Mouse (Mus musculus) left cerebral cortex, postnatal 36 days (tissue): ENCODE results near the gene St6galnac3. TPM values are rescaled to one million over a fixed set of nuclear protein-coding genes. Genes with fewer than 3 reads are reported as not detected.

ENCODE experiments used
- DNase-seq, 2 experiments: peaks; one replicate each; pipeline ENCODE4 v3.0.0; 2021 to 2022; ENCODE audit warnings: low spot score in 2 of 2, mixed read lengths in 1 of 2
- intact Hi-C: fragments of 180-260 bp; cut with DNase I; formaldehyde crosslinking; loops from one replicate; pipeline ENCODE4 v1.15.1; 2025
- total RNA-seq, 2 experiments: library from RNA; stranded (reverse); gene quantifications; 2 replicates each; pipeline ENCODE4 v1.2.3; 2021

The St6galnac3 gene
- total RNA-seq, 2 experiments from 2014 or later, result 16.9 to 20.2 TPM

DNA sequence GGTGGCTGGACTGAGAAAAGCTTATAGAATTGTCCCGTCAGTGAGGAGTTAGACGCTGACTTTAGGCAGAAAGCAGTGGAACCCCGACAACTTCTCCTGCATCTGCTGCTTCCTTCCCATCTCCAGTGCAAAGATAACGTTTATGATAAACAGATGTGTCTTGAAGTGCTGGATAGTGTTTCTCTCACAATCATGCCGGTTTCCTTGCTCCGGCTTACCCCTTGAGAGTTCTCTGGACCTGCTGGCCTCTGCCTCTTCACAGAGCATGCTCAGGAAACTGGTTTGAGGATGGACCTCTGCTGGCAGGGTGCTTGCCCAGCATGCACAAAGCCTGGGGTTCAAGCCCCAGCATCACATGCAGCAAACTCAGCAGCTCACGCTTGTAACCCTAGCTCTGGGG, 23.8 kb downstream of the St6galnac3 start:
- no peak for DNase-seq
- intact Hi-C loops, result no loop called here

DNA sequence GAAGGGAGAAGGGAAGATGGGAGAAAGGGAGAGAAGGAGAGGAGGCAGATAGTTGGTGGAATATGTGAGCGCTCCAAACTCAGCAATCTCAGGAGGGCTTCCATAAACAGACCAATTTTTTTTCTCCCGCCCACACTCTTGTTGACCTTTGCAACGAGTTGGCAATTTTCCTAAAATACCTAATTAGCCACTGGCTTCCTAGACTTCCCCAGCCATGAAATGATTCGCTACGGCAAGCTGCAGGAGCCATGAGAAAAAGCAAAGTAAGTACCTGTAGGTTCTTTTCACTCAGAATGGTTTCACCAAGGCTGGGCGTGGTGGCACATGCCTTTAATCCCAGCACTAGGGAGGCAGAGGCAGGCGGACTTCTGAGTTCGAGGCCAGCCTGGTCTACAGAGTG, 25.9 kb downstream of the St6galnac3 start:
- DNase-seq, result no peak
- intact Hi-C loops, result no loop called here

DNA sequence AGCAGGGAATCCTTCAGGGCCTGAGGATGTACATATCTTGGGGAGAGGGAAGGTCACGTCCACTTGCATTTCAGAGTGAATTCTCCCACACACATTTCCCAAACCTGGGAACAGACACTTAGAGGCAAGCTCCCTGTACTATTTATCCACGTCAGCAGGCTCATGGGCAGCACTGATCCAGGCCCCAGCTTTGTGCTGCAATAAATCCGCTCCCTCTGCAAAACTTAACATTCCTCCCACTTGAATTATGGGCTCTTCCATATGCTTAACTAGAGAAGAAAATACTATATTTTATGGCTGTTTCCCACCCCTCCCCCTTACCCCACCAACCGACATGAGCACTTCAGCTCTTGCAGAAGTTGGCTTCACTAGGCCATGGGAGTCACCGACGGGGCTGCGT, 32.0 kb downstream of the St6galnac3 start:
- intact Hi-C loops, result no loop called here
- no peak for DNase-seq

DNA sequence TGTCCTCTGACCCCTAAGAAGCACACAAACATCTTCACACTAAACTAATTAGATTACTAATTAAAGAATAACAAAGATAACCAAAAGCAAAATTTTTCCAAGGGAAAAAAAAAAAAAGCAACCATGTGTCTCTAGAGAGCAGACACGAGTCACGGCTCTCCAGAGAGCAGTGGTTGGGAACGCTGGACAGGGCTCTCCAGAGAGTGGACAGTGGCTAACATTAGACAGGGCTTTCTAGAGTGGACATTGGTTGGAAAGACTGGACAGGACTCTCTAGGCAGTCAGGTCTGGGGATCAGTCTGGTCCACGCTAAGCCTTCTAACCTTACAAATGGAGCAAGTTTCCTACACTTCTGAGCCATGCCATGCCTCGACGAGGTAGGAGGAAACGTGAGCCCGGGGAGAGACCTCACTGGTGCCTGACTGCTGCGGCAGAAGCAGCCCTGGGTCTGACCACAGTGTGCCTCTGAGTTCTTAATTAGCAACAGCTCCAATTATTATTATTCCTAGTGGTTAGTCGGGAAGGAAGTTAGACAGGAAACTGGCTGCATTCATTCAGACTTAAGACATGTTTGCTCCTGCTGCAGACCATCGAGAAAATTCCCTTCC, 32.7 kb downstream of the St6galnac3 start:
- intact Hi-C loops, result no loop called here
- no peak for DNase-seq

DNA sequence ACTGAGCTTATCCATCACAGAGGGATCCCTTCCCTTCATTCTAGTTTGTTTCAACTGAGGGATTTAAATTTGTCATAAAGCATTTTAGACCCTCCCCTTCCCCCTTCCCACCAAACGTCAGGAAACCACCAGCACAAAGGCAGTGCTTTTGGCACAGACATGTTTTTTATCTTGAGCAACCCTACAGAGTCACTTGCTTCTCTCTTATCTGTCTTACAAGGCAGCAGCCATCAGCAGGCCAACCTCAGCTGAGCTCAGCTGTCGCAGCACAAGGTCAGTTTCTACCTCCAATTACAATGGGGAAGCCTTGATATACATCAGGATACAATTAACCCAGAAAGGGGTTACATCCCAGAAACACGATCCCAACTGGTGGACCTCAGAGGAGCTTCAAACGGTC, 33.4 kb downstream of the St6galnac3 start:
- intact Hi-C loops, result no loop called here

DNA sequence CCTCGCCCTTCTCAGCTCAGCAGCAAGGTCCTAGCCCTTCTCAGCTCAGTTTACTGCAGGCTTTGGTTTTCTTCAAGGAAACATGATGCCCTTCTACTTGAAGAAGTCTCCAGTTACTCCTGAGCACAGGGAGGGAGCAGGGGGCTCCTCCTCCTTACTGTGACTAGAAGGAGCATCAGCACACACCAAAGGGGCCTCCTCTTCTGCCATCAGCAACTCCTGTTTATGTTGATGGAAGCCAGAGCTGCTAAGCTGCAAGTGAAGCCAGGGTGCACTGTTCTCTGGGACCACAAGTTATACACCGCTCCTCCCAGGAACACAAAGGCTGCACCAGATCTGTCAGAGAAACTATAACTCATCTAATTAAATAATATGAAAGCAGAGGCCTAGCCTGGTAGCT, 34.4 kb downstream of the St6galnac3 start:
- no peak for DNase-seq
- intact Hi-C loops, result no loop called here

More for the DNA sequence above, 33.4 kb downstream of the St6galnac3 start:
- no peak for DNase-seq

DNA sequence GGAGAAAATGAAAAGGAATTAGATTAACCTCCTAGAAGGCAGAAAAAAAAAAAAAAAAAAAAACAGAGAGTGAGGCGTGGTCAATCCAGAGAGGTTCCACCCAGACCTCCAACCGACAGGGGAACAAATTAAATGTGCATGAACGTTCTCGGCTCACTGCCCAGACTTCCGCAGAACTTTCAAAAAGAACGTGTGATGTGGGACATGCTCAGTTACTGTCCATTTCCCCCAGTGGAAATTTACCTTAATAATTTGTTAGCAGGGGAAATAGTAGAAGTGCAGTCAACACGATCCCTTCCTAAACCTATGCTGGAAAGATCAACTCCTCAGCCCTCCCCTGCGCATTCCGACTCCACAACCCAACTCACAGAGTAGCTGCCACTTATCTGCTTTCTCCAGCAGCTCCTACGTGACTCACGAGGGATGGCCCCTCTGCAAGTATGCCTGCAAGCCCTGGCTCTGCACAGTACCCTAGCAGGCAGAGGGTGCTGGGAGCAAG, 35.1 kb downstream of the St6galnac3 start:
- intact Hi-C loops, result no loop called here
- DNase-seq, result no peak

DNA sequence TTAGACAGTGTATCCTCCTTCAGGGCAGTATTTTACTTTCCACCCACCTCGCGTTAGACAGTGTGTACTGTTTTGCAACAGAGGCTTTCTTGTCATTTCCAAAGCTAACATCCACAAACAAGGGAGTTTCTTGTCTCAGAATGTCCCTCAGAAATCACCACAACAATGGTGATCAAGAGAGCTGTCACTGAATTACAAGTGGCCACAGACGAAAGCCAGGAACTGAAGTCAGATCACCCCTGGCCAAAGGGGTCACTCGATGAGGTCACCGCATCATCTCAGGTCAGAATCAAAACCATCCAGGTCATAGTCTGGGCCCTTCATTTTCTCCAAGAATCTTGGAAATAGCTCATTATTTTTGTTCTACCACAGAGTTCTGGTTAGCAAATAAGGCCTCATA, 37.1 kb downstream of the St6galnac3 start:
- intact Hi-C loops, result no loop called here
- no peak for DNase-seq

DNA sequence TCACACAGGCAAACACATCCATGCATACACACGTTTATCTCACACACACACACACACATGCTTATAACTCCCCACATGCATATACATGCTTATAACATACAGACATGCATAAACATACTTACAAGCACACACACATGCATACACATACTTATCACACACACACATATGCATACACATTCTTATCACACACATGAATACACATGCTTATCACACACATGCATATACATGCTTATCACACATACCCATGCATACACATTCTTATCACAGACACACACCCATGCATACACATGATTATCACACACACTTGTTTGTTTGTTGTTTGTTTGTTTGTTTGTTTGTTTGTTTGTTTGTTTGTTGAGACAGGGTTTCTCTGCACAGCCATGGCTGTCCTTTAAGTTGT, 40.1 kb downstream of the St6galnac3 start:
- DNase-seq, result no peak
- intact Hi-C loops, result no loop called here

DNA sequence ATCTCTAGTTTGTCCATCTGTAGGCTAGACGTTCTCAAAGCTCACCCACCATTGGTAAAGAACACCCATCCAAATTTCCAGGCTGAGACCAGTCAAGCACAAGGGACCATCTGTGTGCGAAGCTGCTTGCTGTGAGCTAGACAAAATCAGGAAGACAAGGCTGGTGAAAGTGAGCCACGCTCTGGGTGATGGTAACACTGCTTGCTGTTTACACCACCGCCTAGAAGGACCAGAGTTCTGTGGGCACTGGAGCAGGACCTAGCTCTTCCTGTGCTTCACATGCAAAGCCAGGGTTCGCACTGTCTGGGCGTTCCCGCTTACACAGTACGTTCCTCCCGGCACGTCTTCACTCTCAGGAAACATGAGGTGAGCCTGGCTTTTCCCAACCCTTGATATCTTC, 42.7 kb downstream of the St6galnac3 start:
- intact Hi-C loops, result no loop called here
- DNase-seq, result no peak

DNA sequence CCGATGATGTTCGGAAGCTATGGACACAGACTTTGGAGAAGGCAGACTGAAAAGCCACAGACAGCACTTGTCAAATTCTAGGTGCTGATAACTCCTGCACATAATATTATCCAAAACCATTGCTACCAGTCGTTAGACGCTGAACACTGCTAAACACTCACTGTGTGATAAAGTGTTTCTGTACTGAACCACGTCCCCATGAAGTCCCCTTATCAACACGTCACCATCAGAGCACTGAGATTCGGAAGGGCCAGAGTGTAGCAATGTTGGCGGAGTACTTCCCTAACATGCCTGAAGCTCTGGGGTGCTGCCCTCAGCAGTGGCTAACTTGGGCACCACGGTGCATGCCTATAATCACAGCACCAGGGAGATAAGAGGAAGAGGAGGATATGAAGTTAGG, 43.3 kb downstream of the St6galnac3 start:
- intact Hi-C loops, result no loop called here
- no peak for DNase-seq

DNA sequence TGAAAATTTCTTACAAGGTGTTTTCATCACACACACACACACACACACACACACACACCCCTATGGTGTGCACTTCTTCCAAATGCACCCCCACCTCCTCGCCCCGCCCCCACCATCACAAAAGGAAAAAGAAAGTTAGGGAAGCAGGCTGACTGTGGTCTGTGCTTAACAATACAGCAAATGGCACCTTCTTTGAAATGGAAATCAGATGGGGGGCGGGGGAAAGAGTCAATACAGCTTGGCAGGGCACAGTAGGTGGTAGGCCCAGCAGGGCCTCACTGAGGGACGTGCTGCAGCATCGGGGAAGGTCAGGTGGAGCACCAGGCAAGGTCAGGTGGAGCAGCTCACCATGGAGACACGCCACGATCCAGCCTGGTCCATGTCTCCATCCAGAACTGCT, 49.1 kb downstream of the St6galnac3 start:
- intact Hi-C loops, result no loop called here
- DNase-seq, result no peak

DNA sequence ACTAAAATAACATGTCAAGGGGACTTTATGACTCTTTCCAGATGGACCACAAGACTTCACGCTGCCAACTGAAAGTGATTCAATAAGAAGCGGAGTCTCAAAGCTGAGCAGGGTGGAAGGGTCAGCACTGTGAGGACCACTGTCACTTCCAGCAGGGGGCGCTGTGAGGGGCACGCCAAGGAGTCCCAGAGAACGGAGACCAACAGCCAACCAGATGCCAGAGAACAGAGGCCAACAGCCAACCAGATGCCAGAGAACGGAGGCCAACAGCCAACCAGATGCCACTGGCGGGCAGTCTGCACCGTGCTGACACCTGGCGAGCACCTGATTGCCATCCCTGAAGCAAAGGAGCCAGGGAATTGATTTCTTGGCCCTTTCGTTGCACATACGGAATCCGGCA, 49.9 kb downstream of the St6galnac3 start:
- intact Hi-C loops, result no loop called here
- DNase-seq, result no peak

DNA sequence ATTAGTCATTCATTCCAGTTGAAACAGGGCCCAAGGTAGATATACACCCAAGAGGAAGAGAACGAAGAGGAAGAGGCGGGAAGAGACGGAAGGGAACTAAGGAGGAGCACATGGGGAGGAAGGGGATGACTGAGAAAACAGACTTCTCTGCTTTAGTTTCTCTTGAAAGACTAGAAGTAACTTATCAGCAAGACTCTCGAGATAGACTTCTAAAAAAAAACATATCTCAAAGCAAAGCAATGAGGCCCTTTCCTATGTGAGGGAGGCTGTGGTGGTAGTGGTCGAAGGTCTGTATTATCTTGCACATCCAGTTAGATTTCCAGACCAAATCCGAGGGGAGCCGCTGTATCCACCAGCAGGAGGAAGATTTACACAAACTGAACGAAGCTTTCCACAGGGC, 50.6 kb downstream of the St6galnac3 start:
- DNase-seq, result no peak
- intact Hi-C loops, result no loop called here

DNA sequence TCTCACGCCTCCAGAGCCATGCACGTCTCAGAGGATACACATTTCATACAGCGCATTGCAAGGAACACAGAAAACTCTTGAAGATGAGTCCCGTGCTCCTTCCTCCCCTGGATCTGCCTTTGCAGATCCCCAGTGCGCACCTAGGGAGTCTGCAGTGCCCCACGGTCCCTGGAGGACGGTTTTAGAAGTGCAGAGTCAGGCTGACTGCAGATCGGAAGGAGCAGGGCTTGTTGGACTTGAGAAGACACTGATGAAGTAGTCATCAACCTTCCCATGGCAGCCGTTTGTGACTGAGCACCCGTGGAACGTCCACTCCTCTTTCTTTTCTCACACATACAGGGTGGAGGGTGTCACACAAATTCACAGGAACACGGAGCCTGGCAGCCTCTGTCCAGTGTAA, 51.5 kb downstream of the St6galnac3 start:
- intact Hi-C loops, result no loop called here
- no peak for DNase-seq

DNA sequence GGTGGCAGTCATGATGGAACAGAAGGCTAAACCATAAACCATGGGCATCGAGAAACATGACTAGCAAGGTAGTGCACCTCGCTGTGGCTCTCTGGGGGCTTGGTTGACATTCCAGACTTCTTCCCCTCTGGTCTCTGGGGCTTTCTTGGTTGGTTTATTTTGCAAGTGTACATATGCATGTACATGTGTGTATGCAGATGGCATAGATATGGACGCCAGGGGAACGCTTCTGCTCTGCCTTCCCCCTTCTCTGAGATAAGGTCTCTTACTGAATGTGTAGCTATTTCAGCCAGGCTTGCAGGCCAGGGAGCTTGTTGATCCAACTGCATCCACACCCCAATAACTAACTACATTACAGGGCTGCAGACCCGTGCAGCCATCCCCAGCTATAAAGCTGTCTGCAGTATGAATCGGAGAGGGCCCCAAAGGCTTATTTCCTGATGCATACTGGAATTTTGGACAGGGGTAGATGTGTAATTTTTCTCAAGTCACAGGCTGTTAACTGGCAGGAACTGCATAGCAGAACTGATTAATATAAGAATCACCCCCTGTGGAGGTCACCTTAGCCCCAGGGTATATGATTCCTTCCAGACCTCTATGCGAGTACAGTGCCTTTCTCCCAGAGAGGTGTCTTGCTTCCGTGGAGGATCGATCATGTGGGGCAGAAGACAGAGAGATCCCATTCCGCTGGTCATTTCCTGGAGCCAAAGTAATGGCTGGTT, 53.9 kb downstream of the St6galnac3 start:
- intact Hi-C loops, result no loop called here

DNA sequence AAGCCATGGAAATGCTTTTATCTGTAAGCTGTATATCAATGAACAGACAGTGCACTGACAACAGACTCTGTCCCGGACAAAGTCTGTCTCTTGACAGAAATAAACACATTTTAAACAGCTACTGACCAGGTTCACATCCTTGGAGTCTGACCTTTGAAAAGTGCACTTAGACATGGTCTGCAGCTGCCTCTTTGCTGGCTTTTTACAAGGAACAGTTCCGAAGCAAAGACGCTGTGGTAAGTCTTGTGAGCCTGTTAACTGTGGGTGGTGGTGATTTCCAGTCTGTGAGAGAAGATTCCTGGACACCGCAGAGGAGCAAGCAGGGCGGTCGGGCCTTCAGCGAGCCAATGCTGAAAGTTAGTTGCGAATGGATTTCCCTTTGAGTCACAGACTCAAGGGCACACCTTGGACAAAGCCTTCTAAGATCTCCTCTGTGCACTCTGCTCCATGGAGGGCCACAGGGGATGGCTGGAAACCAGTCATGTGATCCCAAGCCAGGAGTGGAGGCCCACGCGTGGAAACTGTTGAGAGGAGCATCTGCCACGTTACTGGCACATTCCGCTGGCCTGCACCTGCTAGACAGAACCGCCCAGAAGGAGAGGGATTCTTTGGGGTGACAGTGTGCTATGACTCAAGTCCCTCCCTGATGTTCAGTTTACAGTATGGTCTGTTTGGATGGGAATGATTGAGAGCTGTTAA, 55.1 kb downstream of the St6galnac3 start:
- no peak for DNase-seq
- intact Hi-C loops, result no loop called here

More for the DNA sequence above, 53.9 kb downstream of the St6galnac3 start:
- no peak for DNase-seq

DNA sequence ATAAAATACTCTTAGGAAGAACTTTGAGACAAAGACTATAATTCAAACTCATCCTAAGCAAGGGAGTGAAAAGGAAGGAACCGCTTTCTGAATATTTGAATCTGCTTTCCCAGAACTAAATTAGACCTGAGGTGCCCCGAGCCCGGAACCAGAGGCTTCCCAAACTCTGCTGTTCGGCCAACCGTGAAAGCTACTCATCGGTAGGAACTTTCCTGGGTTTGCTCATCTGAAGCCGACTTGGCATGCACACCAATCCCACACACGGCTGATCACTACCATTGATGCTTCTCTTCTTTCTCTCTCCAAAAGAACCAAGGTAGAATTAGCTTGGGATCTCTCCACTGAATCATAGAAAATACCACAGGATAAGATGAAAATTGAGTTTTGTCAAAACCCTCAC, 55.6 kb downstream of the St6galnac3 start:
- intact Hi-C loops, result no loop called here
- DNase-seq, result no peak

DNA sequence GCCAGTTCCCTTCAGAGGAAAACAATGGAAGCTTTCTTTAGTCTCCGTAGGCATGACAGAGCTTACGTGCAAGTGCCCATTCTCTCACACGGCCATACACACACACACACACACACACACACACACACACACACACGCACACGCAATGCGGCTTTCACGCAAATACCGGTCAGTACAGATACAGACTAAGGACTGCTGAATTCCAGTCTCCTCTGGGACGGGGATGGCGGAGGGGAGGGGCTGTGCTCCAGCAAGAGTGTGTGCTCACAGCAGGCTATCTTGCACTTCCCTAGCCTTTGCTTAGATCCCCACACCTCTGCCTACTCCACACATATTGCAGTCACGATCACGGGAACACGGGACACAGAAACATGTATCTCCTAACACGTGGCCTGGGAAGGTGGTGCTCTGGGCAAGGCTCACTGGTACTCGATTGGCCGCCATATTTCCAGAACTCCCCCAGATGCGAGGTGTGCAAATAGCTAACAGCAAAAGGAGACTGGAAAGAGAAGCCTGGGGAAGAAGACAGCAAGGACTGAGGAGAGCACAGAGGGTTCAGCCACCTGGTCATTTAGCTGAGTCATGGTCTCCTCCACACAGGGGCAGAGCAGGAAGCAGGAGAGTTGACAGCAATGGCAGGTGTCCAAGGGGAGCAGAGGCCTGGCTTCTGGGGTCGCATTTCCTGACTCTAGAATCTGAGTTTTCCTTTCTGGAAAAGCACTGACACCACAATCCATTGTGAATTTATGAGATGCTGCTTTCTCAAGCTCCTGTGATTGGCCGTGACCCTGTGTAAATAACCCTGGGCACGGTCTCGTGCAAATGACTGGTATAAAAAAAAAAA, 56.3 kb downstream of the St6galnac3 start:
- intact Hi-C loops, result no loop called here
- DNase-seq, result no peak

DNA sequence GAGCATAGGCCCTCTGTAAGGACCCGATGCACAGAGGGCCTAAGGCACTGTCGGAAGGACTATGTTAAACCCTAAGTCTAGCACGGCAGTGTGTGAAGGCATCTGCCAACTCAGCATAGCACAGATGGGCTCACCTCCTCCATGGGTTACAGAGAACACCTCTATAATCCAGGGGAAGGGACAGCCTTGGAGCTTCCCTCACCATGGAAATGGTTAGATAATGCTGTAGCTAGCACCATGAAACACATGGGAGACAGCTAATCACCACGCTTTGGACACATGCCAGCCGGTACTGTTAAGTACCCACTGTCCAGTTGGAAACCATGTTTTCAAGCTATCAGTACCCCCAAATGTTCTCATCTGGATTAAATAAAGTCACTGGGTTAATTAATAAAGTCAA, 60.3 kb downstream of the St6galnac3 start:
- intact Hi-C loops, result no loop called here
- DNase-seq, result no peak
